ENCODE assay signal across 7 mouse cellular contexts in the genomic region with DNA sequence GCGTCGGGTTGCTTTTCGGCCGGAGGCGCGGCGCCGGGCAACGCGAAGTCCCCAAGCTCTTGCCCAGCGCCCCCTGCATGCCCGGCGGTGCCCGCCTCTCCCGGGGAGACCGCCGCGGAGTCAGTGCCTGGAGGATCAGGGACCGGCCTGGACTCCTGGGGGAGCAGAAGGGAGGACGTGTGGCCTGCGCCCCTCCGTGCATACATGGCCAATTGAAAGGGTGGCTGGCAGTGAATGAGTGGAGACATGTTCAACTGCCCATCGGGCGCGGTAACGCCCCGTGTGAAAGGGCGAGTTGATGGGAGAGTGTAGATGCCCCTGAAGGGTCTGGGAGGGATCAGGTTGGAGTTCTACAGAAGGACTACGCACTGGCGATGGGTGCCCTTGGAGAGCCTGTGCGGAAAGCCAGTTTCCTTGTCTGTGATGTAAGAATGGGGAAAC. TPM values are rescaled to one million over a fixed set of nuclear protein-coding genes. Genes with fewer than 3 reads are reported as not detected.
DNase-seq lines count a peak whose midpoint lies in the region; ATAC-seq lines count a peak whose summit lies in the region.

No protein-coding gene starts in this region.

- peak; percentile 59 for ATAC-seq in megakaryocyte progenitor cell, adult 5-6 weeks (replicated peaks; ENCODE audit: poor library complexity)

- no peaks in the 10 kb centered on the region for H3K27me3 ChIP-seq in embryonic facial prominence, embryonic 10.5 days (replicated peaks; ENCODE audit: low read depth, poor library complexity, severe bottlenecking)
- H3K27me3 ChIP-seq in hindbrain, embryonic 10.5 days (ENCODE audit: insufficient read depth, poor library complexity, severe bottlenecking): no peaks in the 10 kb centered on the region

- peak overlapping the region; percentile 97 for H3K27ac ChIP-seq in embryonic facial prominence, embryonic 10.5 days (replicated peaks)
- peak overlapping the region; percentile 96 for H3K27ac ChIP-seq in hindbrain, embryonic 10.5 days

- H3K9me3 ChIP-seq in embryonic facial prominence, embryonic 10.5 days: no peaks in the 10 kb centered on the region
- H3K9me3 ChIP-seq in hindbrain, embryonic 10.5 days: no peaks in the 10 kb centered on the region

- peak; percentile 31 for DNase-seq in ovary, postnatal 10 days (ENCODE audit: low spot score)
- DNase-seq in ovary, postnatal 14 days (ENCODE audit: low spot score): no peak
- no peak for DNase-seq in embryonic facial prominence, embryonic 10.5 days (ENCODE audit: low spot score)
- no peak for DNase-seq in hindbrain, embryonic 10.5 days (ENCODE audit: low spot score)
- DNase-seq in layer of hippocampus, adult 9-11 months: no peak
- DNase-seq in frontal cortex, adult 2 months (ENCODE audit: extremely low spot score in 1 of 2, low spot score in 1 of 2): no peak

- H3K4me1 ChIP-seq in embryonic facial prominence, embryonic 10.5 days: peaks cover 13% of the 10 kb centered on the region
- peaks cover 18% of the 10 kb centered on the region for H3K4me1 ChIP-seq in hindbrain, embryonic 10.5 days (replicated peaks)

- H3K4me3 ChIP-seq in embryonic facial prominence, embryonic 10.5 days: peak overlapping the region; percentile 99
- peak overlapping the region; percentile 90 for H3K4me3 ChIP-seq in hindbrain, embryonic 10.5 days

- WGBS in embryonic facial prominence, embryonic 10.5 days: under 1% methylated on average over 29 of the region's 31 CpGs
- 1% methylated on average over 31 of the region's 31 CpGs for WGBS in hindbrain, embryonic 10.5 days

- H3K36me3 ChIP-seq in embryonic facial prominence, embryonic 10.5 days (replicated peaks): peaks cover 29% of the 10 kb centered on the region
- H3K36me3 ChIP-seq in hindbrain, embryonic 10.5 days: peaks cover 26% of the 10 kb centered on the region

RNA-seq across cellular contexts. Expression of gene Leo1, which starts 0.4 kb away (rescaled TPM):
- 53.9 and 57.7 TPM in 2 replicates for polyA plus RNA-seq in embryonic facial prominence, embryonic 10.5 days (2016; fragmentation: Nextera tagmentation; extraction: Ambion mirVana)
- polyA plus RNA-seq in hindbrain, embryonic 10.5 days (2016; fragmentation: Nextera tagmentation; extraction: Ambion mirVana): 38.4 and 51.6 TPM in 2 replicates
- total RNA-seq in megakaryocyte progenitor cell, adult 5-6 weeks (2015): 20.1 and 24.1 TPM in 2 replicates
- total RNA-seq in megakaryocyte progenitor cell, adult 5-6 weeks (2017): 49.9 and 60.3 TPM in 2 replicates
- 16.5 and 17.3 TPM in 2 replicates for polyA plus RNA-seq in frontal cortex, adult 2 months (2012; rRNA removed)

RNA-seq across cellular contexts. Expression of gene Mapk6, which starts 31.9 kb away (rescaled TPM):
- polyA plus RNA-seq in embryonic facial prominence, embryonic 10.5 days (2016; fragmentation: Nextera tagmentation; extraction: Ambion mirVana): 149 and 151 TPM in 2 replicates
- polyA plus RNA-seq in hindbrain, embryonic 10.5 days (2016; fragmentation: Nextera tagmentation; extraction: Ambion mirVana): 134 and 146 TPM in 2 replicates
- 64.2 and 65.1 TPM in 2 replicates for total RNA-seq in megakaryocyte progenitor cell, adult 5-6 weeks (2015)
- total RNA-seq in megakaryocyte progenitor cell, adult 5-6 weeks (2017): 50.3 and 53.6 TPM in 2 replicates
- 32.2 and 34.6 TPM in 2 replicates for polyA plus RNA-seq in frontal cortex, adult 2 months (2012; rRNA removed)
